Mouse (Mus musculus) megakaryocyte, embryonic 14.5 days (primary cell): Measurements from ENCODE around the gene Anks1b. TPM values are rescaled to one million over a fixed set of nuclear protein-coding genes. Genes with fewer than 3 reads are reported as not detected.

Experiments
- H3K27me3 ChIP-seq: replicated peaks from 2 replicates; pipeline ENCODE3; 2012; ENCODE audit warnings: inconsistent platforms
- H3K36me3 ChIP-seq: replicated peaks from 2 replicates; pipeline ENCODE3; 2012; ENCODE audit warnings: low read length, inconsistent platforms, mixed read lengths
- H3K4me1 ChIP-seq: 2 replicates; pipeline ENCODE4 v1.6.1; 2012; ENCODE audit warnings: inconsistent platforms
- H3K4me3 ChIP-seq: replicated peaks from 2 replicates; pipeline ENCODE3; 2012; ENCODE audit warnings: moderate library complexity, mild to moderate bottlenecking, inconsistent platforms
- H3K9me3 ChIP-seq: 2 replicates; pipeline ENCODE4 v1.6.1; 2012; ENCODE audit warnings: inconsistent platforms
- FLI1 ChIP-seq: IDR thresholded peaks from 2 replicates; pipeline ENCODE4 v1.6.1; 2012; ENCODE audit warnings: low read length, inconsistent platforms, mixed read lengths
- GATA1 ChIP-seq: IDR thresholded peaks from 3 replicates; pipeline ENCODE4 v1.6.1; 2012; ENCODE audit warnings: mixed read lengths, low read length, inconsistent platforms, borderline replicate concordance
- polyA plus RNA-seq: library from polyadenylated mRNA; stranded (reverse); fragments of >175 nt; gene quantifications from 2 replicates; pipeline ENCODE4 v1.2.3, GENCODE M21; 2012; ENCODE audit warnings: low replicate concordance; ENCODE audit not compliant: insufficient read depth

The Anks1b gene
- polyA plus RNA-seq, 1 experiment, result not detected

DNA sequence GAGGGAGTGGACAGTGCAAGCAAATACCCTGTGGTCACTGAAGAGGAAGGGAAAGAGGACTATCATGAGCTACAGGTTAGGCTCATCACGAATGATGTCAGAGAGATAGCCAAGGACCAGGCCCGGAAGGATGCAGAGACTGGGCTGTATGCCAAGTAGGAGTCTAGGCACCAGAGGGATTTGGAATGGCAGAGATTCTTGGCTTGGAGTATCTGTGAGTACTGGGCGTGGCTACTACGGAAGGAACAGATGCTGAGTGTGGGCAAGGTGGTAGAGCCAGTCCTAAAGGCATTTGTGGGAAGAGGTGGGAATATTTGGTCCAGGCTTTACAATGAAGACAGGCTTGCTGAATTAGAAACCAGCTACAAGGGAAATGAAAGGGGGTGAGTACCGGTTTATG is 823.4 kb downstream of the Anks1b start:
- TF ChIP-seq GATA1 (no peak), FLI1 (no peak)
- H3K9me3 ChIP-seq, result peaks cover 5% of the 10 kb centered on the region
- no peaks in the 10 kb centered on the region for H3K4me1 ChIP-seq
- no peaks in the 10 kb centered on the region for H3K27me3 ChIP-seq
- no peak overlapping the region for H3K4me3 ChIP-seq
- no peaks in the 10 kb centered on the region for H3K36me3 ChIP-seq

DNA sequence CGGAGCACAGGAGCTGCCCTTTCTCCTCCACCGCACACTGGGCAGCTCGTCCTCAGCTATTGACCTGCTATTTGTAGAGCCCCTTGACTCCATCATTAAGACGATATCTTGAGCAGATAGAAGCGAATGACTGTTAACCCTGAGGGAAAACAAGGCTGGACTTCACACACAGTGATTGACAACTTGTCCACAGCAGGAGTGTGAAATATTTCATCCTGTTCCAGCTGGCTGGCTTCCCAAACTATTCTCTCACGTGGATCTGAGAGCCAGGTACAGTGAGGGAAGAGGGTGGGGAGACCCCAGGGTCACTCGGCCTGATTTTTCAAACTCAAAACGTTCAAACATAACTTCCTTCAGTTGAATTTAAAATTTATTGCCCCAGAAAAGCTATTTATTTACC is 824.1 kb downstream of the Anks1b start:
- TF ChIP-seq GATA1, result no peak
- no peaks in the 10 kb centered on the region for H3K27me3 ChIP-seq
- H3K4me1 ChIP-seq, result no peaks in the 10 kb centered on the region
- H3K4me3 ChIP-seq, result no peak overlapping the region
- peaks cover 10% of the 10 kb centered on the region for H3K9me3 ChIP-seq
- no peaks in the 10 kb centered on the region for H3K36me3 ChIP-seq

DNA sequence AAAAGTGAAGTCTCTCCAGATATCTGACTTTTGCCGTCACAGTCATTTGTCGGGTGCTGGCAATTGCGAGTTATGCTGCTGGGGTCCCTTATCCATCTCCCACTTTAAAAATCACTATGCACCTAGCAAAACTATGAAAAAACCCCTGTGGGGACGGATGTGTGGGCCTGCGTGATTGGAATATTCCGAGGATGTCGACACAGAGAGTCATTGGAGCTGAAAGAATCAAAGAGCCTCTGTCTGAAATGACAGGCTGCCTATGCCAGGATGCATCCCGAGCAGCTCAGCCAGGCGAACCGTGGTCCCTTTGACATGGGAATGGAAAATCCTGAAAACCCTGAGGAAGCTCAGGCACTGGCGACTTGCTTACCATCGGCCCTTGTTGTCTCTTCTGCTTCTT is 825.9 kb downstream of the Anks1b start:
- no peak overlapping the region for H3K4me3 ChIP-seq
- no peaks in the 10 kb centered on the region for H3K27me3 ChIP-seq
- no peaks in the 10 kb centered on the region for H3K36me3 ChIP-seq
- TF ChIP-seq FLI1 (no peak), GATA1 (no peak)
- peaks cover 19% of the 10 kb centered on the region for H3K9me3 ChIP-seq
- H3K4me1 ChIP-seq, result no peaks in the 10 kb centered on the region

DNA sequence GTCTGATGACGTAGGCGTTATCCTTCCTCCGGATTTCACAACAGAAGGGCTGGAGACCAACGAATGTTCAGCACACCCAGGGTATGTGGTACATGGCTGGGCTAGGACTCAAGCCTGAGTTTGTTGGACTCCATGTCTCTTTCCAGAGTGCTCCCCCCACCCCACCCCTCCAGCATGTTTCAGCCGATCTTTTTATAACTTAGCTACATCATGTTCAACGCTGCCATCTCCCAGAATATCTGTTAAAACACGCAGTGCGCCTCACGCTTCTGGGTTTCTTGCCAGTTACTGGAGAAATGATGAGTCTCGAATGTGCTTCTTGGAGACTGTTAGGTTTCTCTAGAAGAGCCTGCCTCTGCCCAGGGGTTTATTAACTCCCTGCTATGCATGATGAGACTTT is 831.3 kb downstream of the Anks1b start:
- Histone ChIP-seq H3K4me1 (no peaks in the 10 kb centered on the region), H3K9me3 (peaks cover 24% of the 10 kb centered on the region), H3K4me3 (no peak overlapping the region), H3K36me3 (no peaks in the 10 kb centered on the region), H3K27me3 (no peaks in the 10 kb centered on the region)
- no peak for TF ChIP-seq FLI1
- TF ChIP-seq GATA1, result no peak

DNA sequence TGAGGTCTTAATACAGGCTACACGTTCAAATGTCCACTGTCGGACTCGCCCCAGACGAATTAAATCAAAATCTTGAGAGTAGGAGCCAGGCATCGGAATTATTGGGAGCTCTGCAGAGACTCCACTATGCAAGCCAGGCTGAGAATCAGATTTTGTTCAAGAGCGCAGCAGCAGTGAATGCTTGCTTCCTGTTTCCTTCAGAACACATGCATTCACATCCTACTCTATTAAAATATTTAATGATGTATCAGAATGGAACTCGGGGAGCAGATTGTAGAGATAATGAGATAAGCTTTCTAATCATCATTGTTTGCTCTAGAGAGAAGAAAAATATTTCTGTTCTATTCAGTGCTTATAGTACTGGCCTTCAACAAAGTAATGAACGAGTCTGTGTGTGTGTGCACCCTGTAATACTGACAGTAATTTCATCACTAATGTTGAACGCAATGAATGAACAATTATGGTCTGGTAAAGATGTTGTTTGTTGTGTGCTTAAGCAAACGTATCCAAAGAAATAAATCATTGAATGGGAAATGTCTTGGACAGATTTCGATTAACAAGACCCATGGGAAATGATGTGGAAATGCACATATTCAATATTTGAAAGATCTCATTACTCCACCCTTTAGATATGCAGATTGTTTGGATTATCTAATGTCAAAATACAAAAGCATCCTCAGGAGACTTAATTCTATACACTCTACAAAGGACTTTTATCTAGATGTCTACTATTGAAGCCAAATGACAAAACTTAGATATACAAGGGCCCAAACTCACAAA is 835.7 kb downstream of the Anks1b start:
- H3K27me3 ChIP-seq, result no peaks in the 10 kb centered on the region
- H3K9me3 ChIP-seq, result peaks cover 10% of the 10 kb centered on the region; the same call in 1 of the 2 replicates
- H3K4me3 ChIP-seq, result no peak overlapping the region
- no peaks in the 10 kb centered on the region for H3K36me3 ChIP-seq
- no peaks in the 10 kb centered on the region for H3K4me1 ChIP-seq
- no peak for TF ChIP-seq GATA1
- no peak for TF ChIP-seq FLI1

DNA sequence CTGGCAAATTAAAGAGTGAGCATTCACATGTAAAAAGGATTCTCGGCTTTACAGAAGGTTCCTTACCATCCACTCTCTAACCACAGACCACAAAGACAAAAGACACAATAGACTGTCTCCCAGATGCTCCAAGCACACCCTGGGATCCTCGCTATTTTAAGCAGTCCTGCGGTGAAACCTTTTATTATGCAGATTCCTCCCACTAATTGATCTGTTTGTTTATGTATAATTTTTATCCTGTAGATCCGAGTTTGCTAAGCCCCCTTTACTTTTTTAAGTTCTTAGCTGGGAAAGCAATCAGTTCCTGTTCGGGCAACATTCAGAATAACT is 836.3 kb downstream of the Anks1b start:
- no peaks in the 10 kb centered on the region for H3K27me3 ChIP-seq
- no peak overlapping the region for H3K4me3 ChIP-seq
- H3K36me3 ChIP-seq, result no peaks in the 10 kb centered on the region
- H3K9me3 ChIP-seq, result peaks cover 8% of the 10 kb centered on the region; the same call in 1 of the 2 replicates
- TF ChIP-seq GATA1 (no peak), FLI1 (no peak)
- H3K4me1 ChIP-seq, result no peaks in the 10 kb centered on the region

DNA sequence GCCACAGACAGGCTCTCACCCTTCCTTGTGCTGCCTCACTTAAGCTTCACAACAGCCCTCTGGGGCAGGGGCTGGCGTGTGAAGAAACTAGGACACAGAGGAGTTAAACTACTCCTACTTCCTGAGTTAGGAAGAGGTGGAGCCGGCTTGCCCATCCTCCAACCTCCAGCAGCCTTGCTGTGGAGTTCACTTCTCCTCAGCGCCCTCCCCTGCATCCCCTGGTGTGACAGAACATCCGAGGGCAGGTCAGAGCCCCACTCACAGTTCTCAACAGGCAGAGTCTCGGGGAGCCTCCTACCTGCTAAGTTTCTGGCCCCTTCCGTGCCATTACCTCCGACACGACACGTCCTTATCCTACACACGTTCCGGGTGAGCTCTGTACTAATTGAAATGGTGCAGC is 844.7 kb downstream of the Anks1b start:
- no peak overlapping the region for H3K4me3 ChIP-seq
- no peaks in the 10 kb centered on the region for H3K36me3 ChIP-seq
- H3K27me3 ChIP-seq, result no peaks in the 10 kb centered on the region
- peaks cover 7% of the 10 kb centered on the region; the same call in 1 of the 2 replicates for H3K9me3 ChIP-seq
- TF ChIP-seq GATA1, result no peak
- no peak for TF ChIP-seq FLI1
- no peaks in the 10 kb centered on the region for H3K4me1 ChIP-seq

DNA sequence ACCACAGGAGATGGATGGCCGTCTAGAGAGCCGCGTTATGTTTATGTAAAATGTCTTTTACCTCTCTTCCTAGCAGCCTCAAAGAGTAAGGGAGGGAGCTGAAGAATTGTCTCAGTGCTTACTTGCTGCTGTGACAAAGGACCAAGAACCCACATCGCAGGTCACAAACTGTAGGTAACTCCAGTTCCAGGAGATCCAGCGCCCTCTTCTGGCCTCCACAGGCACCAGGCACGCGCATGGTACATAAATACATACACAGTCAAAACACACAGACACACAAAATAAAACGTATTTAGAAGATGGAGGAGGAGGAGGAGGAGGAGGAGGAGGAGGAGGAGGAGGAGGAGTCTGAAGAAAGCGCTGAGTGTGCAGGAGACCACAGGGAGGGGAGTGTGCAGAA is 845.4 kb downstream of the Anks1b start:
- Histone ChIP-seq H3K4me1 (no peaks in the 10 kb centered on the region), H3K36me3 (no peaks in the 10 kb centered on the region), H3K9me3 (peaks cover 7% of the 10 kb centered on the region; the same call in 1 of the 2 replicates), H3K4me3 (no peak overlapping the region), H3K27me3 (no peaks in the 10 kb centered on the region)
- no peak for TF ChIP-seq GATA1
- TF ChIP-seq FLI1, result no peak

DNA sequence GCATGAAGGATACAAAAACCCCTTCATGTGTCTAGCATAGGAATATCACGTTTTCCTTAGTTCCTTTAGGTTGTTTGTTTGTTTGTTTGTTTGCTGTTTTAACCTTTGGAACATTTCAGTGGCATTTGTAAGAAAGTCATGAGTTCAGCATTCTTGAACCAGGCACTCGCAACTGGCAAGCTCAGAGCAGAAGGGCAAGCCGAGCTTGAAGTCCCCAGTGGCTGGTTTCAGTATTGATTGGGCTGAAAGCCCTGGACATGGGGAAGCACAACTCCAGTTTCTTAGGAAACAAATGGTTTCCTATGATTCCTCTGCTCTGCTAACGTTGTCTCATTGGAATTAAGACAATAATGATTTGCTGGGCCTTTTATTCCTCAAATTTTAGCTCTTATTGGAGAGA is 846.7 kb downstream of the Anks1b start:
- Histone ChIP-seq H3K4me1 (no peaks in the 10 kb centered on the region), H3K36me3 (no peaks in the 10 kb centered on the region), H3K9me3 (peaks cover 4% of the 10 kb centered on the region; the same call in 1 of the 2 replicates), H3K27me3 (no peaks in the 10 kb centered on the region), H3K4me3 (no peak overlapping the region)
- no peak for TF ChIP-seq FLI1
- TF ChIP-seq GATA1, result no peak

DNA sequence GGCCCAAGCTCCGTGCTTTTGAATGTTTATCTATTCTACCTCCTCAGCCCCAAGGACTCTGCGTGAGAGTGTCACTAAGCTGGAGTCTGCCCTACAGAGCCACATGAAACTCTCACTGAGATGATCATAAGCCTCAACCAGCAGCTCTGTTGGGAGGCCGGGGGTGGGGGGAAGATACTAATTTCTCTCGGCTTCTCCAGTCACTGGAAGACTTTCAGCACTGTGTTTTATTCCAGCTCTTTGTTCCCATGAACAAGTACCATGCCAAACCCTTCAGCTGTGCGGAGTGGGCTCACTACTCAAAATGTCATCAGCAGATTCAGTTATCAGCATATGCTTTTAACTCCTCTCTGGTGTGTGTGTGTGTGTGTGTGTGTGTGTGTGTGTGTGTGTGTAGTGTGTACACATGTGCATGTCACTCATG is 849.8 kb downstream of the Anks1b start:
- TF ChIP-seq GATA1, result no peak
- no peak for TF ChIP-seq FLI1
- Histone ChIP-seq H3K9me3 (peaks cover under 1% of the 10 kb centered on the region; the same call in 1 of the 2 replicates), H3K4me3 (no peak overlapping the region), H3K27me3 (peaks cover 4% of the 10 kb centered on the region), H3K4me1 (peaks cover 3% of the 10 kb centered on the region; the same call in 1 of the 2 replicates), H3K36me3 (no peaks in the 10 kb centered on the region)

DNA sequence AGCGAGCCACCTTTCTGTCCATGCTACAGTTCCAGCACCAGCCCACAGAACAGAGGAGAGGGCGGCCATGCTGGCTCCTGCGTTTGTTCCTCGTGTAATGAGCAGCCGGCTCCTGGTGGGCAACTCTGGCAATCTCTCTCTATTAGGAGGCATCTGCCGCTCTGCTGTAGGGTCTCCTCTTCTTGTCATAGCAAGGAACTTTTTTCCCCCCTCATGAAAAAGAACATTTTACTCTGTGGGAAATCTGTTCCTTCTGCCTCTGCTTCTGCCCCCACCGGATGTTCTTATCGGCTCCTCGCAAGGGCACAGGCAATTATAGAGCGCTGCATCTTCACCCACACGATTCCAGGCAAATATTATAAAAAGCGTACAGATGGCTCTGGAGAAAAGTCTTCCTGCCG is 850.6 kb downstream of the Anks1b start:
- Histone ChIP-seq H3K9me3 (no peaks in the 10 kb centered on the region), H3K4me3 (no peak overlapping the region), H3K36me3 (no peaks in the 10 kb centered on the region), H3K4me1 (peaks cover 9% of the 10 kb centered on the region), H3K27me3 (peaks cover 6% of the 10 kb centered on the region)
- TF ChIP-seq GATA1 (no peak), FLI1 (no peak)
